Mouse (Mus musculus) layer of hippocampus, adult 8-10 months (tissue): ENCODE results near the gene Angptl3. TPM values are rescaled to one million over a fixed set of nuclear protein-coding genes. Genes with fewer than 3 reads are reported as not detected.

Source experiments
- total RNA-seq, 4 experiments: library from RNA; stranded (reverse); gene quantifications; 2 replicates each; pipeline ENCODE4 v1.2.4; 2022

Gene Angptl3
- total RNA-seq, 4 experiments from 2014 or later, result 0.47 to 0.75 TPM; not detected in 2

Other genes with a start within 250 kb of the Angptl3 start
- 1 to 10 TPM; 2.8 to 5.7 (median 3.1) TPM for gene Kank4, start 213.4 kb upstream of the Angptl3 start, total RNA-seq
- not detected for gene I0C0044D17Rik, start 207.1 kb upstream of the Angptl3 start, total RNA-seq
- 10 to 100 TPM; 25.5 to 29.2 (median 26.7) TPM for gene Usp1, start 107.1 kb upstream of the Angptl3 start, total RNA-seq
- gene Dock7, start 90.0 kb downstream of the Angptl3 start, total RNA-seq, result 10 to 100 TPM; 39.5 to 42.5 (median 41.3) TPM
- gene Atg4c, start 163.0 kb downstream of the Angptl3 start, total RNA-seq, result 10 to 100 TPM; 37.0 to 56.7 (median 41.2) TPM